Mouse (Mus musculus) thymus, adult 2 months (tissue): ENCODE measurements around the gene Phf2. TPM values are rescaled to one million over a fixed set of nuclear protein-coding genes. Genes with fewer than 3 reads are reported as not detected.

Experiments used
- DNase-seq: peaks from one replicate; pipeline ENCODE4 v3.0.0; 2021
- H3K27ac ChIP-seq: fragments of 200-500 bp; 2 replicates; pipeline ENCODE4 v1.5.1; 2012; ENCODE audit warnings: low read length, control low read depth; ENCODE audit not compliant: control insufficient read depth, insufficient read depth
- H3K27me3 ChIP-seq: fragments of 200-500 bp; 2 replicates; pipeline ENCODE4 v1.6.1; 2012; ENCODE audit warnings: mild to moderate bottlenecking, low read length, moderate library complexity, mixed read lengths; ENCODE audit not compliant: control insufficient read depth, insufficient read depth
- H3K36me3 ChIP-seq: fragments of 200-500 bp; 2 replicates; pipeline ENCODE4 v1.6.1; 2012; ENCODE audit warnings: mild to moderate bottlenecking, low read length, moderate library complexity; ENCODE audit not compliant: control insufficient read depth, insufficient read depth
- H3K4me1 ChIP-seq: fragments of 200-500 bp; replicated peaks from 2 replicates; pipeline ENCODE4 v1.6.1; 2012; ENCODE audit warnings: low read length; ENCODE audit not compliant: control insufficient read depth, insufficient read depth
- H3K4me3 ChIP-seq: fragments of 200-500 bp; 2 replicates; pipeline ENCODE4 v1.5.1; 2012; ENCODE audit warnings: mild to moderate bottlenecking, low read length, control low read depth, moderate library complexity; ENCODE audit not compliant: control insufficient read depth, insufficient read depth
- CTCF ChIP-seq: fragments of 200-500 bp; IDR thresholded peaks from 2 replicates; pipeline ENCODE4 v1.5.1; 2012; ENCODE audit warnings: mild to moderate bottlenecking, control low read depth, low read length, moderate library complexity, borderline replicate concordance; ENCODE audit not compliant: control insufficient read depth, poor library complexity, insufficient read depth; ENCODE audit errors: extremely low read depth
- POLR2A ChIP-seq: fragments of 200-500 bp; IDR thresholded peaks from 2 replicates; pipeline ENCODE4 v1.6.1; 2012; ENCODE audit warnings: mild to moderate bottlenecking, low read length, control low read depth, moderate library complexity; ENCODE audit not compliant: control insufficient read depth, poor library complexity, insufficient read depth; ENCODE audit errors: extremely low read depth
- WGBS: fragments of 180-500 bp; shearing (Covaris S2); methylation state at CpG from one replicate; pipeline ENCODE4 v1.1.7; 2018; 5-methylcytosine and 5-hydroxymethylcytosine counted together
- polyA plus RNA-seq: library from polyadenylated mRNA; depleted of rRNA; stranded (reverse); fragments of >200 nt; gene quantifications from 2 replicates; pipeline ENCODE4 v1.2.3, GENCODE M21; 2012

Phf2 gene
- polyA plus RNA-seq, 1 experiment, result 74.4 TPM

GRCm38 (mm10) chr13:48780345-48781010 is 90.4 kb downstream of the Phf2 start:
- H3K27ac ChIP-seq, result no peak overlapping the region
- no peaks in the 10 kb centered on the region; the same call in 1 of the 2 replicates for H3K27me3 ChIP-seq
- DNase-seq, result no peak
- H3K4me3 ChIP-seq, result no peak overlapping the region
- no peak for TF ChIP-seq POLR2A
- no peak for TF ChIP-seq CTCF
- no peaks in the 10 kb centered on the region for H3K4me1 ChIP-seq
- WGBS, result 87% methylated on average over 9 of the region's 9 CpGs
- H3K36me3 ChIP-seq, result no peaks in the 10 kb centered on the region

GRCm38 (mm10) chr13:48779592-48780344 is 91.2 kb downstream of the Phf2 start:
- Histone ChIP-seq H3K36me3 (no peaks in the 10 kb centered on the region), H3K27me3 (no peaks in the 10 kb centered on the region; the same call in 1 of the 2 replicates), H3K4me1 (no peaks in the 10 kb centered on the region), H3K27ac (no peak overlapping the region), H3K4me3 (no peak overlapping the region)
- TF ChIP-seq CTCF, result no peak
- no peak for TF ChIP-seq POLR2A
- 70% methylated on average over 11 of the region's 11 CpGs for WGBS
- no peak for DNase-seq

- TF ChIP-seq POLR2A, result no peak
- no peak for TF ChIP-seq CTCF
- WGBS, result 65% methylated on average over 4 of the region's 4 CpGs
- Histone ChIP-seq H3K4me3 (no peak overlapping the region), H3K36me3 (no peaks in the 10 kb centered on the region), H3K4me1 (no peaks in the 10 kb centered on the region), H3K27ac (no peak overlapping the region), H3K27me3 (no peaks in the 10 kb centered on the region; the same call in 1 of the 2 replicates)
- DNase-seq, result no peak
These were observed 92.8 kb downstream of the Phf2 start for GRCm38 (mm10) chr13:48778138-48778537.

GRCm38 (mm10) chr13:48774506-48774905 is 96.4 kb downstream of the Phf2 start:
- WGBS, result 78% methylated on average over 7 of the region's 7 CpGs
- H3K4me1 ChIP-seq, result no peaks in the 10 kb centered on the region
- no peaks in the 10 kb centered on the region for H3K27me3 ChIP-seq
- H3K27ac ChIP-seq, result no peak overlapping the region
- TF ChIP-seq CTCF (no peak), POLR2A (no peak)
- H3K36me3 ChIP-seq, result no peaks in the 10 kb centered on the region
- no peak for DNase-seq
- no peak overlapping the region for H3K4me3 ChIP-seq

GRCm38 (mm10) chr13:48768109-48768508 is 102.8 kb downstream of the Phf2 start:
- Histone ChIP-seq H3K27me3 (no peaks in the 10 kb centered on the region), H3K4me3 (no peak overlapping the region), H3K4me1 (no peaks in the 10 kb centered on the region), H3K36me3 (no peaks in the 10 kb centered on the region), H3K27ac (no peak overlapping the region)
- DNase-seq, result no peak
- no peak for TF ChIP-seq CTCF
- TF ChIP-seq POLR2A, result no peak
- WGBS, result 88% methylated on average over 11 of the region's 11 CpGs

- TF ChIP-seq POLR2A (no peak), CTCF (no peak)
- Histone ChIP-seq H3K4me3 (no peak overlapping the region), H3K27me3 (no peaks in the 10 kb centered on the region), H3K27ac (no peak overlapping the region), H3K36me3 (no peaks in the 10 kb centered on the region), H3K4me1 (0 out of 2 replicates have a peak, but pooled peaks cover 3% of the 10 kb centered on the region)
- WGBS, result 79% methylated on average over 11 of the region's 11 CpGs
- no peak for DNase-seq
These were observed 107.1 kb downstream of the Phf2 start for GRCm38 (mm10) chr13:48763701-48764245.
